14 mouse cellular contexts compared by ENCODE assay signal in genomic region chr11:56040917-56041316, GRCm38 (mm10). TPM values are rescaled to one million over a fixed set of nuclear protein-coding genes. Genes with fewer than 3 reads are reported as not detected.
DNase-seq lines count a peak whose midpoint lies in the region; ATAC-seq and TF ChIP-seq lines count a peak whose summit lies in the region.
"Had no signal": no experiment of that assay in that cellular context is flagged by ENCODE, and none has a peak within 500 bp of the region (broad histone marks: within the 10 kb centered on the region; RNA-seq: fewer than 3 reads in every experiment).

TSS of gene Nmur2 (minus strand) at chr11:56041010.

- no peak within 1 kb of the TSS; the same call in 1 of the 2 replicates for H3K9ac ChIP-seq in forebrain, embryonic 13.5 days
- H3K9ac ChIP-seq in midbrain, embryonic 12.5 days (replicated peaks), result no peak within 1 kb of the TSS
- H3K9ac ChIP-seq in liver, postnatal 0 days (replicated peaks), result no peak within 1 kb of the TSS
- H3K9ac ChIP-seq: liver, embryonic 15.5 days had no signal

- peak; percentile 12 to 37 for DNase-seq in cerebellum, postnatal 10 days
- DNase-seq in cerebellum, adult 9-10 months, result no peak
- DNase-seq in ES-CJ7 (ENCODE audit: low read depth, low spot score), result peak; percentile 14
- no peak for DNase-seq in liver, postnatal 0 days
- DNase-seq in heart, postnatal 4 days, result no peak
- DNase-seq: heart, postnatal 14 days had no signal

- 3% methylated on average over 6 of the region's 6 CpGs for WGBS in forebrain, embryonic 13.5 days
- WGBS in midbrain, embryonic 12.5 days, result 4% methylated on average over 6 of the region's 6 CpGs
- WGBS in liver, postnatal 0 days (ENCODE audit: insufficient replicate concordance), result 15% methylated on average over 6 of the region's 6 CpGs

- no peaks in the 10 kb centered on the region for H3K9me3 ChIP-seq in forebrain, embryonic 13.5 days (replicated peaks)
- H3K9me3 ChIP-seq in midbrain, embryonic 12.5 days, result no peaks in the 10 kb centered on the region
- no peaks in the 10 kb centered on the region for H3K9me3 ChIP-seq in liver, postnatal 0 days (ENCODE audit: low read length)
- H3K9me3 ChIP-seq: liver, embryonic 15.5 days had no signal

- no peak within 1 kb of the TSS for H3K4me3 ChIP-seq in forebrain, embryonic 13.5 days
- H3K4me3 ChIP-seq in midbrain, embryonic 12.5 days, result no peak within 1 kb of the TSS
- H3K4me3 ChIP-seq in liver, postnatal 0 days (ENCODE audit: low read depth, low read length), result no peak within 1 kb of the TSS
- H3K4me3 ChIP-seq: liver, embryonic 15.5 days; myocyte had no signal

- ATAC-seq in forebrain, embryonic 13.5 days, result peak; percentile 62; the same call in 1 of the 2 replicates
- ATAC-seq in midbrain, embryonic 12.5 days (ENCODE audit: low FRiP score, low read depth), result peak; percentile 60; the same call in 1 of the 2 replicates
- no peak for ATAC-seq in liver, postnatal 0 days
- no peak for ATAC-seq in monocyte, adult 5-6 weeks (replicated peaks; ENCODE audit: insufficient number of reproducible peaks, low FRiP score, low TSS enrichment, poor library complexity, severe bottlenecking)
- ATAC-seq: Patski had no signal

- peaks cover 4% of the 10 kb centered on the region for H3K4me1 ChIP-seq in forebrain, embryonic 13.5 days
- H3K4me1 ChIP-seq in midbrain, embryonic 12.5 days, result peaks cover 5% of the 10 kb centered on the region; the same call in 1 of the 2 replicates
- no peaks in the 10 kb centered on the region for H3K4me1 ChIP-seq in liver, postnatal 0 days (ENCODE audit: insufficient read depth)
- H3K4me1 ChIP-seq: liver, embryonic 15.5 days had no signal

- no peak for TF ChIP-seq EP300 in liver, postnatal 0 days (IDR thresholded peaks at IDR 0.05; ENCODE audit: low read depth)

- no peaks in the 10 kb centered on the region for H3K36me3 ChIP-seq in forebrain, embryonic 13.5 days (ENCODE audit: poor library complexity, severe bottlenecking)
- no peaks in the 10 kb centered on the region for H3K36me3 ChIP-seq in midbrain, embryonic 12.5 days
- H3K36me3 ChIP-seq in liver, postnatal 0 days (replicated peaks; ENCODE audit: insufficient read depth, low read length), result no peaks in the 10 kb centered on the region
- H3K36me3 ChIP-seq: liver, embryonic 15.5 days had no signal

- H3K27ac ChIP-seq in forebrain, embryonic 13.5 days, result no peak within 1 kb of the TSS
- H3K27ac ChIP-seq in midbrain, embryonic 12.5 days (replicated peaks), result no peak within 1 kb of the TSS
- H3K27ac ChIP-seq in liver, postnatal 0 days (ENCODE audit: low read depth), result no peak within 1 kb of the TSS
- H3K27ac ChIP-seq: liver, embryonic 15.5 days had no signal

- peak within 1 kb of the TSS; percentile 28 for H3K4me2 ChIP-seq in forebrain, embryonic 13.5 days
- H3K4me2 ChIP-seq in midbrain, embryonic 12.5 days (replicated peaks), result peak within 1 kb of the TSS; percentile 22; the same call in 1 of the 2 replicates
- no peak within 1 kb of the TSS for H3K4me2 ChIP-seq in liver, postnatal 0 days (ENCODE audit: low read depth, low read length)
- H3K4me2 ChIP-seq: liver, embryonic 15.5 days had no signal

- TF ChIP-seq CTCF in liver, postnatal 0 days (IDR thresholded peaks at IDR 0.05; ENCODE audit: low read depth), result no peak

- H3K27me3 ChIP-seq in forebrain, embryonic 13.5 days, result no peaks in the 10 kb centered on the region; the same call in 1 of the 2 replicates
- H3K27me3 ChIP-seq in midbrain, embryonic 12.5 days, result no peaks in the 10 kb centered on the region
- no peaks in the 10 kb centered on the region for H3K27me3 ChIP-seq in liver, postnatal 0 days (ENCODE audit: insufficient read depth, low read length)
- H3K27me3 ChIP-seq: liver, embryonic 15.5 days; Patski had no signal

RNA-seq across cellular contexts. Expression of gene Nmur2, which starts in this region (rescaled TPM):
- 0.05 and 0.08 TPM in 2 replicates for polyA plus RNA-seq in forebrain, embryonic 13.5 days (2015; fragmentation: Nextera tagmentation; extraction: Ambion mirVana)
- polyA plus RNA-seq in midbrain, embryonic 12.5 days (2016; fragmentation: Nextera tagmentation; extraction: Ambion mirVana), result 0.06 and 0.13 TPM in 2 replicates
- polyA plus RNA-seq in liver, postnatal 0 days (2015; fragmentation: Nextera tagmentation; extraction: Ambion mirVana), result not detected in 2 replicates
- not detected for total RNA-seq in heart, postnatal 4 days (2021)
- total RNA-seq in monocyte, adult 5-6 weeks (2017), result not detected in 3 replicates
- total RNA-seq: heart, postnatal 14 days; layer of hippocampus, adult 8-10 months had no signal
- polyA plus RNA-seq: liver, embryonic 15.5 days; myocyte; Patski; spleen, adult 2 months had no signal

Comparison
In these comparisons a context has a peak if more than half of its experiments do, and no peak if none do; other contexts are left out.
1. DNase-seq: peak in cerebellum, postnatal 10 days (2 of 2) and ES-CJ7 (single experiment); none in cerebellum, adult 9-10 months (single experiment), liver, postnatal 0 days (single experiment) and heart, postnatal 4 days (single experiment).
2. Peak in ATAC-seq and H3K4me2 ChIP-seq in forebrain, embryonic 13.5 days; RNA of the gene not detected or under 1 TPM.
3. Peak in ATAC-seq and H3K4me2 ChIP-seq in midbrain, embryonic 12.5 days; RNA of the gene not detected or under 1 TPM.